Mouse (Mus musculus): ENCODE measurements around the gene Cfhr1. TPM values are rescaled to one million over a fixed set of nuclear protein-coding genes. Genes with fewer than 3 reads are reported as not detected.

The Cfhr1 gene
- polyA plus RNA-seq (2015; fragmentation: Illumina TruSeq; extraction: RNeasy Lipid Tissue Mini Kit (QIAGEN cat#74804); ENCODE audit: insufficient read depth, low read depth, low replicate concordance): not detected

GRCm38 (mm10) chr1:139560024-139560423, at the start of gene Cfhr1:
Gene Cfhr1, minus strand, starts transcription at chr1:139560272.

GRCm38 (mm10) chr1:139501258-139501752, 58.8 kb downstream of the Cfhr1 start, which contains the start of gene F13b:
Gene F13b, plus strand, starts transcription at chr1:139501702.

Other genes starting within 250 kb of the Cfhr1 start
- gene Crb1, start 183.2 kb downstream of the Cfhr1 start, polyA plus RNA-seq (2015; fragmentation: Illumina TruSeq; extraction: RNeasy Lipid Tissue Mini Kit (QIAGEN cat#74804); ENCODE audit: insufficient read depth, low read depth, low replicate concordance): 0.30 TPM
- 2.3 TPM for gene Zbtb41, start 138.0 kb downstream of the Cfhr1 start, polyA plus RNA-seq (2015; fragmentation: Illumina TruSeq; extraction: RNeasy Lipid Tissue Mini Kit (QIAGEN cat#74804); ENCODE audit: insufficient read depth, low read depth, low replicate concordance)
- not detected for gene Aspm, start 105.5 kb downstream of the Cfhr1 start, polyA plus RNA-seq (2015; fragmentation: Illumina TruSeq; extraction: RNeasy Lipid Tissue Mini Kit (QIAGEN cat#74804); ENCODE audit: insufficient read depth, low read depth, low replicate concordance)
- not detected for gene F13b, start 58.6 kb downstream of the Cfhr1 start, polyA plus RNA-seq (2015; fragmentation: Illumina TruSeq; extraction: RNeasy Lipid Tissue Mini Kit (QIAGEN cat#74804); ENCODE audit: insufficient read depth, low read depth, low replicate concordance)
- not detected for gene Gm4788, start 221.0 kb upstream of the Cfhr1 start, polyA plus RNA-seq (2015; fragmentation: Illumina TruSeq; extraction: RNeasy Lipid Tissue Mini Kit (QIAGEN cat#74804); ENCODE audit: insufficient read depth, low read depth, low replicate concordance)

Measured in pancreas, adult 10 weeks (tissue).